Mouse (Mus musculus): ENCODE measurements around the gene Serac1.

GRCm38 (mm10) chr17:6067613-6068012 lies 11.9 kb downstream of the Serac1 start:
- TF ChIP-seq CTCF (IDR thresholded peaks at IDR 0.05; ENCODE audit: insufficient read depth, low read length) (no peak), POLR2A (IDR thresholded peaks at IDR 0.05; ENCODE audit: borderline replicate concordance, extremely low read depth, low read depth, low read length) (no peak)

All from lung, adult 2 months (tissue).